Mouse (Mus musculus) Patski (cell line): ENCODE data around the gene Ggt5. TPM values are rescaled to one million over a fixed set of nuclear protein-coding genes. Genes with fewer than 3 reads are reported as not detected.

Source experiments
- ATAC-seq: fragments of 100-300 bp; one replicate; pipeline ENCODE4 v1.8.0; 2021
- CTCF ChIA-PET: fragments of 350-600 bp; sonication (Branson Sonifier 250); formaldehyde crosslinking; loops from one replicate; lab custom pipeline; 2022; ENCODE audit warnings: inconsistent platforms; lab: Charles Lee
- POLR2A ChIA-PET: fragments of 350-600 bp; sonication (Branson Sonifier 250); formaldehyde crosslinking; loops from one replicate; lab custom pipeline; 2022; ENCODE audit warnings: antibody characterized with exemption, inconsistent platforms; lab: Charles Lee
- DNase-seq: peaks from one replicate; pipeline ENCODE4 v3.0.0-alpha.2; 2011; ENCODE audit warnings: low read depth, low spot score
- H3K27me3 ChIP-seq: fragments of 371-371 bp; one replicate; pipeline ENCODE4 v1.5.1; 2021
- CTCF ChIP-seq: fragments of 100-300 bp; IDR thresholded peaks from one replicate; pipeline ENCODE4 v1.5.1; 2021
- in situ Hi-C: fragments of 300-500 bp; cut with MboI; formaldehyde crosslinking; loops from 3 replicates; pipeline ENCODE4 v1.11.1; 2018; ENCODE audit warnings: low pct_unique_long_range_greater_than_20kb, mixed read lengths
- polyA plus RNA-seq: library from polyadenylated mRNA; unstranded; gene quantifications from one replicate; pipeline ENCODE4 v1.2.3, GENCODE M21; 2021

The Ggt5 gene
- polyA plus RNA-seq, 1 experiment from 2014 or later, result not detected

GRCm38 (mm10) chr10:75616044-75616443 lies 26.9 kb downstream of the Ggt5 start:
- peaks cover 7% of the 10 kb centered on the region for H3K27me3 ChIP-seq
- in situ Hi-C loops, result no loop called here
- CTCF ChIA-PET, result no interaction called here
- POLR2A ChIA-PET, result no interaction called here
- TF ChIP-seq CTCF, result no peak
- no peak for DNase-seq
- ATAC-seq, result no peak

DNA sequence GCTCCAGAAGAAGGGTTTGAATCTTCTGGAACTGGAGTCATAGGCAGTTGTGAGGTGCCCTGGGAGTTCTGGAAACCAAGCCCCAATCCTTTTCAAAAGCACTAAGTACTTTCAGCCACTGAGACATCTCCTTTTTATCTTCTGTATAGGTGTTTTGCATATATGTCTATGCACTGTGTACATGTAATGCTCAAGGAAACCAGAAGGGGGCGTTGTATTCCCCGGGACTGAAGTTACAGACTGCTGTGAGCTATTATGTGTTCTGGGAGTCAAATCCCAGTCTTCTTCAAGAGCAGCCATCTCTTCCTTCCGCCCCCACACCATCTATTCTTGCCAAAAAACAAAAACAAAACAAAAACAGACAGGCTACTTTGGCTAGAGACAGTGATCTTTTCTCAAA lies 31.7 kb downstream of the Ggt5 start:
- ATAC-seq (no peak), DNase-seq (no peak)
- CTCF ChIA-PET, result no interaction called here
- POLR2A ChIA-PET, result no interaction called here
- in situ Hi-C loops, result no loop called here
- peak; percentile 39 for TF ChIP-seq CTCF
- no peaks in the 10 kb centered on the region for H3K27me3 ChIP-seq

DNA sequence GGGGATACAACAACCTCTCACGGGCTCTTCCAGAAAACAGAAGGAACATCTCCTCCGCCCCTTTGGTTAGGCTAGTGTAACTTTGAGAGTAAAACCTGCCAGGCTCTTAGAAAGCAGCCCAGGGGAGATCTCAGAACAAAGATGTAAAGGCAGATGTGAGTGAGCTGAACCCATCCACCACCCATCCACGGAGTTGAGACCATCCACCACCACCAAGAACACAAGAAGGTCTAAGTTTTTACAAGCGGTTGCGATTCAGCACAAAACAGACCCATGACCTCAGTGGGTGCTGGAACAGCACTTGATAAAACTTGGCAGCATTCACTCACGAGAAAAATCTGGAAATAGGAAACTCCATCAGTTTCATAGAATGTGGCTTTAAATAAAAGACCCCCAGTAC lies 36.8 kb downstream of the Ggt5 start:
- ChIA-PET POLR2A (no interaction called here), CTCF (no interaction called here)
- in situ Hi-C loops, result no loop called here
- no peak for TF ChIP-seq CTCF
- ATAC-seq (no peak), DNase-seq (no peak)
- no peaks in the 10 kb centered on the region for H3K27me3 ChIP-seq

GRCm38 (mm10) chr10:75626991-75627390 lies 37.9 kb downstream of the Ggt5 start:
- no peak for TF ChIP-seq CTCF
- ChIA-PET CTCF (no interaction called here), POLR2A (no interaction called here)
- ATAC-seq, result no peak
- DNase-seq, result no peak
- in situ Hi-C loops, result no loop called here
- no peaks in the 10 kb centered on the region for H3K27me3 ChIP-seq

GRCm38 (mm10) chr10:75627490-75627889 lies 38.4 kb downstream of the Ggt5 start:
- no peaks in the 10 kb centered on the region for H3K27me3 ChIP-seq
- POLR2A ChIA-PET, result no interaction called here
- in situ Hi-C loops, result no loop called here
- CTCF ChIA-PET, result no interaction called here
- ATAC-seq, result no peak
- DNase-seq, result no peak
- no peak for TF ChIP-seq CTCF

GRCm38 (mm10) chr10:75632633-75633032 lies 43.5 kb downstream of the Ggt5 start:
- ChIA-PET CTCF (no interaction called here), POLR2A (interaction anchor here (0.9 kb wide), 1 partner anchor 49 kb away, joined by 11 read pairs; no protein-coding TSS in a partner anchor)
- no peak for TF ChIP-seq CTCF
- DNase-seq, result no peak
- H3K27me3 ChIP-seq, result no peaks in the 10 kb centered on the region
- ATAC-seq, result no peak
- in situ Hi-C loops, result no loop called here

- ChIA-PET POLR2A (interaction anchor here (0.9 kb wide), 1 partner anchor 49 kb away, joined by 11 read pairs; no protein-coding TSS in a partner anchor), CTCF (interaction anchor here (1.2 kb wide), 1 partner anchor 47 kb away, joined by 5 read pairs; no protein-coding TSS in a partner anchor)
- TF ChIP-seq CTCF, result no peak
- ATAC-seq, result no peak
- DNase-seq, result no peak
- in situ Hi-C loops, result no loop called here
- H3K27me3 ChIP-seq, result no peaks in the 10 kb centered on the region
Measured at GRCm38 (mm10) chr10:75633048-75633447, 43.9 kb downstream of the Ggt5 start.

DNA sequence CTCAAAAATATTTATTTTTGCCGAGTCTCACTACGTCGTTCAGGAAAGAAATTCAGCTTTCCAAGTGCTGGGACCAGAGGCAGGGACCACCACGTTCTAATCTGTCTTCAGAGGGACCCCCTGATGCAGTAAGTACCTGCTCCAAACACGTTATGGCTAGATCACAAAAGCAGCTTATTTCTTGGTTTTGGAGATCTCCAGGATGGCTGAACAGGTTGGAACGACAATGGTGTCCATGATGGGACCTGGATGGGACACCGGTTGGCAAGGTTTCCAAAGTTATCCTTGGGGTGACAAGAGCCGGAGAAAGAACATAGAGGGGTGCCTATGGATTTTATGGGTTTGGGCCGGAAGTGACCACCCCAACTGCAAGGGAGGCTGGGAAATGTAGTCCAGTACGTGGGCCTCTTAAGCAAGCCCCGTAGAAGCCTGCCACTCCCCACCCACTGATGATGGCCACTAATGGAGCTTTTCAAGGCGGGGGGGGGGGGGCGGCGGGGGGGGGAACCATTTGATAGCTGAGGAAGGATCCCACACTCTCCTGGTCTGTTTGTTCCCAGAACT lies 44.5 kb downstream of the Ggt5 start:
- TF ChIP-seq CTCF, result no peak
- DNase-seq, result no peak
- no peaks in the 10 kb centered on the region for H3K27me3 ChIP-seq
- POLR2A ChIA-PET, result no interaction called here
- CTCF ChIA-PET, result interaction anchor here (1.2 kb wide), 1 partner anchor 48 kb away, joined by 5 read pairs; no protein-coding TSS in a partner anchor
- ATAC-seq, result no peak
- in situ Hi-C loops, result no loop called here

- no peak for DNase-seq
- ATAC-seq, result no peak
- CTCF ChIA-PET, result interaction anchor here (1.9 kb wide), 1 partner anchor 48 kb away, joined by 5 read pairs; no protein-coding TSS in a partner anchor
- POLR2A ChIA-PET, result no interaction called here
- in situ Hi-C loops, result loop anchor here (5.0 kb wide), 1 partner anchor 47 kb away; the partner anchor contains the start of gene Ggt5
- H3K27me3 ChIP-seq, result no peaks in the 10 kb centered on the region
- no peak for TF ChIP-seq CTCF
Measured at GRCm38 (mm10) chr10:75634610-75635009, 45.5 kb downstream of the Ggt5 start.

GRCm38 (mm10) chr10:75635019-75635692 lies 46.0 kb downstream of the Ggt5 start:
- CTCF ChIA-PET, result interaction anchor here (0.8 to 1.9 kb wide), 3 partner anchors 20 to 48 kb away, joined by 3 to 6 read pairs (median 5); no protein-coding TSS in a partner anchor
- no peak for TF ChIP-seq CTCF
- DNase-seq, result no peak
- H3K27me3 ChIP-seq, result no peaks in the 10 kb centered on the region
- ATAC-seq, result no peak
- in situ Hi-C loops, result loop anchor here (5.0 kb wide), 1 partner anchor 48 kb away; the partner anchor contains the start of gene Ggt5
- POLR2A ChIA-PET, result no interaction called here

- no peak for ATAC-seq
- in situ Hi-C loops, result loop anchor here (5.0 kb wide), 1 partner anchor 48 kb away; the partner anchor contains the start of gene Ggt5
- DNase-seq, result no peak
- H3K27me3 ChIP-seq, result no peaks in the 10 kb centered on the region
- ChIA-PET POLR2A (no interaction called here), CTCF (interaction anchor here (0.8 to 1.9 kb wide), 3 partner anchors 19 to 49 kb away, joined by 3 to 6 read pairs (median 5); no protein-coding TSS in a partner anchor)
- no peak for TF ChIP-seq CTCF
Measured at GRCm38 (mm10) chr10:75635693-75636055, 46.5 kb downstream of the Ggt5 start.
